Mouse (Mus musculus) kidney, postnatal 25 days (tissue): ENCODE measurements at regions not wholly inside any gene's neighbourhood (a gene's known extent, or its start where the extent isn't known, plus 50 kb on each side); places are given as distances from the start of the nearest gene placed in this dataset.

ENCODE experiments used
- DNase-seq, 2 experiments: peaks; one replicate each; pipeline ENCODE4 v3.0.0; 2021; ENCODE audit warnings: mixed read lengths in 2 of 2

GRCm38 (mm10) chr17:78023507-78024355 lies 176.3 kb upstream of the Crim1 start:
- DNase-seq = no peak

GRCm38 (mm10) chr17:78024356-78024723 lies 175.7 kb upstream of the Crim1 start:
- DNase-seq = no peak

GRCm38 (mm10) chr17:78025294-78025693 lies 174.8 kb upstream of the Crim1 start:
- no peak for DNase-seq

GRCm38 (mm10) chr17:78035648-78036047 lies 164.4 kb upstream of the Crim1 start:
- DNase-seq = peak in 1 of 2 experiments; percentile 10

- DNase-seq = no peak
Observed at GRCm38 (mm10) chr17:78040338-78040737, 159.7 kb upstream of the Crim1 start.

GRCm38 (mm10) chr17:78041204-78041603 lies 158.8 kb upstream of the Crim1 start:
- DNase-seq = no peak

- no peak for DNase-seq
Observed at GRCm38 (mm10) chr17:78049766-78050165, 150.3 kb upstream of the Crim1 start.

- DNase-seq = peak in 1 of 2 experiments; percentile 2
Observed at GRCm38 (mm10) chr17:78050203-78050602, 149.8 kb upstream of the Crim1 start.

GRCm38 (mm10) chr17:78075892-78076291 lies 124.2 kb upstream of the Crim1 start:
- DNase-seq = no peak

GRCm38 (mm10) chr17:78078381-78078780 lies 121.7 kb upstream of the Crim1 start:
- DNase-seq = no peak

- DNase-seq = no peak
Observed at GRCm38 (mm10) chr17:78084419-78084818, 115.6 kb upstream of the Crim1 start.

- DNase-seq = no peak
Observed at GRCm38 (mm10) chr17:78086963-78087362, 113.1 kb upstream of the Crim1 start.

GRCm38 (mm10) chr17:78097699-78098098 lies 102.3 kb upstream of the Crim1 start:
- DNase-seq = no peak

- DNase-seq = peak; percentile 16 to 32
Observed at GRCm38 (mm10) chr17:78108793-78109192, 91.3 kb upstream of the Crim1 start.

GRCm38 (mm10) chr17:78109364-78110222 lies 90.5 kb upstream of the Crim1 start:
- DNase-seq = no peak

GRCm38 (mm10) chr17:78132116-78132515 lies 67.9 kb upstream of the Crim1 start:
- no peak for DNase-seq

GRCm38 (mm10) chr17:78137986-78138385 lies 62.1 kb upstream of the Crim1 start:
- no peak for DNase-seq

GRCm38 (mm10) chr17:78140660-78141059 lies 59.4 kb upstream of the Crim1 start:
- DNase-seq = no peak

- no peak for DNase-seq
Observed at GRCm38 (mm10) chr17:78141136-78141535, 58.9 kb upstream of the Crim1 start.

GRCm38 (mm10) chr17:78142431-78142830 lies 57.6 kb upstream of the Crim1 start:
- no peak for DNase-seq

- no peak for DNase-seq
Observed at GRCm38 (mm10) chr17:78145335-78145734, 54.7 kb upstream of the Crim1 start.
